Mouse (Mus musculus) liver, adult 2 months (tissue): Measurements from ENCODE around the gene Ankrd34a. TPM values are rescaled to one million over a fixed set of nuclear protein-coding genes. Genes with fewer than 3 reads are reported as not detected.

Source experiments
- DNase-seq: peaks from one replicate; pipeline ENCODE4 v3.0.0-alpha.2; 2011; ENCODE audit warnings: low read depth, low spot score; ENCODE audit errors: extremely low read depth
- H3K27ac ChIP-seq: fragments of 200-500 bp; replicated peaks from 2 replicates; pipeline ENCODE4 v1.5.1; 2012; ENCODE audit warnings: low read depth, mild to moderate bottlenecking, control low read depth, inconsistent platforms, low read length; ENCODE audit not compliant: insufficient read depth
- H3K27me3 ChIP-seq: fragments of 200-500 bp; 2 replicates; pipeline ENCODE4 v1.6.1; 2012; ENCODE audit warnings: mild to moderate bottlenecking, moderate library complexity, low read length, inconsistent platforms; ENCODE audit not compliant: control insufficient read depth, insufficient read depth
- H3K36me3 ChIP-seq: fragments of 200-500 bp; 2 replicates; pipeline ENCODE4 v1.6.1; 2012; ENCODE audit warnings: low read length, inconsistent platforms; ENCODE audit not compliant: control insufficient read depth, insufficient read depth
- H3K4me1 ChIP-seq: fragments of 200-500 bp; 2 replicates; pipeline ENCODE4 v1.6.1; 2011; ENCODE audit warnings: low read length; ENCODE audit not compliant: control insufficient read depth, insufficient read depth
- H3K4me3 ChIP-seq: fragments of 200-500 bp; 2 replicates; pipeline ENCODE4 v1.5.1; 2011; ENCODE audit warnings: low read depth, mild to moderate bottlenecking, control low read depth, low read length, moderate library complexity; ENCODE audit not compliant: insufficient read depth
- H3K79me2 ChIP-seq: fragments of 200-500 bp; 2 replicates; pipeline ENCODE4 v1.6.1; 2012; ENCODE audit warnings: inconsistent platforms, mild to moderate bottlenecking, low read length, moderate library complexity; ENCODE audit not compliant: control insufficient read depth, insufficient read depth
- H3K9ac ChIP-seq: fragments of 200-500 bp; 2 replicates; pipeline ENCODE4 v1.6.1; 2012; ENCODE audit warnings: low read depth, mild to moderate bottlenecking, control low read depth, inconsistent platforms, low read length
- CTCF ChIP-seq: fragments of 200-500 bp; IDR thresholded peaks from 2 replicates; pipeline ENCODE4 v1.5.1; 2011; ENCODE audit warnings: low read depth, low read length, control low read depth
- POLR2A ChIP-seq: fragments of 200-500 bp; IDR thresholded peaks from 2 replicates; pipeline ENCODE4 v1.6.1; 2011; ENCODE audit warnings: low read length, control low read depth; ENCODE audit not compliant: insufficient read depth; ENCODE audit errors: extremely low read depth
- WGBS: fragments of 180-500 bp; shearing (Covaris S2); methylation state at CpG from one replicate; pipeline ENCODE4 v1.1.7; 2018; 5-methylcytosine and 5-hydroxymethylcytosine counted together
- polyA plus RNA-seq: library from polyadenylated mRNA; depleted of rRNA; stranded (reverse); fragments of >200 nt; gene quantifications from 2 replicates; pipeline ENCODE4 v1.2.3, GENCODE M21; 2012
- total RNA-seq: library from RNA; depleted of rRNA; stranded (reverse); fragments of >200 nt; gene quantifications from 2 replicates; pipeline ENCODE4 v1.2.3, GENCODE M21; 2014

The Ankrd34a gene
- total and polyA plus RNA-seq, 2 experiments: 0.07 TPM; not detected in 1

DNA sequence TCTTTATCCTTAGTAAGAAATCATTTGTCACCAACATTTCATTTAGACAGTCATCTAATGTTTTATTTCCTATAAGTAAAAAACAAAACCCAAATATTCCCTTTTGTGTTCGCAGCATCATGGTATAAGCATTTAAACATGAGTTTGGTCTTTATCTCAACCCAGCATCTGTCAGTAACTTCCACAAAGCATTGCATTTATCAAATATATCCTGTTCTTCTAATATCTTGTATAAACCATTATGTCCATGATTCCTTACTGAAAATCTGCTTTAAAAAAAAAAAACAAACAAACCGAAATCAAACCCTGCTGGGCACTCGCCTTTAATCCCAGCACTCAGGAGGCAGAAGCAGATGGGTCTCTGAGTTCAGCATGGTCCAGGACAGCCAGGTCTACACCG, 10.2 kb downstream of the Ankrd34a start:
- Histone ChIP-seq H3K79me2 (no peaks in the 10 kb centered on the region), H3K4me1 (no peaks in the 10 kb centered on the region), H3K4me3 (no peak overlapping the region), H3K9ac (no peak overlapping the region), H3K27me3 (no peaks in the 10 kb centered on the region), H3K27ac (no peak overlapping the region), H3K36me3 (no peaks in the 10 kb centered on the region)
- TF ChIP-seq POLR2A: no peak
- no peak for TF ChIP-seq CTCF
- no peak for DNase-seq
- WGBS: 93% methylated on average over 4 of the region's 4 CpGs

DNA sequence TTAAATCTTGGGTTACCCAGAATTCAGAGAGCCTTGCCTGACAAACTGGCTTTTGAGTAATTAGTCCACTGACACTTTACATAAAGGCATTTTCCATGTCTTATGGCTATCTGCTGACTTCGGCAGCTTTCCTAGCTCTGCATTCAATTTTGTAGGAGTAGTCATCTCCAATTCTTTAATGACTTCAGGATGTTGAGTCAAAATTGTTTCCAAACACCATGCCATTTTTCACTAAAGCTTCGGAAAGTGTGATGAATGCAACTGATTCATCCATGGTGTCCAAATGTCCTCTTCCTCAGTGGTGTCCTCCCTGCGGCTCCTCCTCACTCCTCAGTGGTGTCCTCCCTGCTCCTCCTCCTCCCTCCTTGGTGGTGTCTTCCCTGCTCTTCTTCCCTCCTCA, 21.5 kb downstream of the Ankrd34a start:
- no peak overlapping the region for H3K27ac ChIP-seq
- no peaks in the 10 kb centered on the region for H3K79me2 ChIP-seq
- H3K27me3 ChIP-seq: no peaks in the 10 kb centered on the region
- no peak overlapping the region for H3K9ac ChIP-seq
- H3K36me3 ChIP-seq: peaks cover 8% of the 10 kb centered on the region; the same call in 1 of the 2 replicates
- 93% methylated on average over 3 of the region's 3 CpGs for WGBS
- DNase-seq: no peak
- no peak for TF ChIP-seq POLR2A
- no peak for TF ChIP-seq CTCF
- no peak overlapping the region for H3K4me3 ChIP-seq
- no peaks in the 10 kb centered on the region for H3K4me1 ChIP-seq

DNA sequence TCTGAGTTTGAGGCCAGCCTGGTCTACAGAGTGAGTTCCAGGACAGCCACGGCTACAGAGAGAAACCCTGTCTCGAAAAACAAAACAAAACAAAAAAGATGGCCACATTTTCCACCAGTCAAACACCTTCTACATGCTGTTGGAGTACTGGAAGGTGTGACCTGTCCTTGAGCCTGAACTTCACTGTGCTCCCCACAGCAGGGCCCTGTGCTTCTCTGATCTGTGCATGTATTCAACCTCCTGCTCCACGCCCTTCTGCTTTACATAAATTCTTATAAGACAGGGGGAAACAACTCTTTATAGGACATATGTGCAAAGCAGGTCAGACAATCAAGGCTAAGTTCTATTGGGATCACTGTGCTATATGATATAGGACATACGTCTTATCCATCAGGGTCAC, 26.8 kb downstream of the Ankrd34a start:
- Histone ChIP-seq H3K4me3 (no peak overlapping the region), H3K9ac (no peak overlapping the region), H3K27me3 (no peaks in the 10 kb centered on the region), H3K36me3 (peaks cover 14% of the 10 kb centered on the region; the same call in 1 of the 2 replicates), H3K27ac (no peak overlapping the region), H3K4me1 (no peaks in the 10 kb centered on the region), H3K79me2 (no peaks in the 10 kb centered on the region)
- TF ChIP-seq POLR2A (no peak), CTCF (no peak)
- WGBS: 95% methylated on average over 4 of the region's 4 CpGs
- DNase-seq: no peak

DNA sequence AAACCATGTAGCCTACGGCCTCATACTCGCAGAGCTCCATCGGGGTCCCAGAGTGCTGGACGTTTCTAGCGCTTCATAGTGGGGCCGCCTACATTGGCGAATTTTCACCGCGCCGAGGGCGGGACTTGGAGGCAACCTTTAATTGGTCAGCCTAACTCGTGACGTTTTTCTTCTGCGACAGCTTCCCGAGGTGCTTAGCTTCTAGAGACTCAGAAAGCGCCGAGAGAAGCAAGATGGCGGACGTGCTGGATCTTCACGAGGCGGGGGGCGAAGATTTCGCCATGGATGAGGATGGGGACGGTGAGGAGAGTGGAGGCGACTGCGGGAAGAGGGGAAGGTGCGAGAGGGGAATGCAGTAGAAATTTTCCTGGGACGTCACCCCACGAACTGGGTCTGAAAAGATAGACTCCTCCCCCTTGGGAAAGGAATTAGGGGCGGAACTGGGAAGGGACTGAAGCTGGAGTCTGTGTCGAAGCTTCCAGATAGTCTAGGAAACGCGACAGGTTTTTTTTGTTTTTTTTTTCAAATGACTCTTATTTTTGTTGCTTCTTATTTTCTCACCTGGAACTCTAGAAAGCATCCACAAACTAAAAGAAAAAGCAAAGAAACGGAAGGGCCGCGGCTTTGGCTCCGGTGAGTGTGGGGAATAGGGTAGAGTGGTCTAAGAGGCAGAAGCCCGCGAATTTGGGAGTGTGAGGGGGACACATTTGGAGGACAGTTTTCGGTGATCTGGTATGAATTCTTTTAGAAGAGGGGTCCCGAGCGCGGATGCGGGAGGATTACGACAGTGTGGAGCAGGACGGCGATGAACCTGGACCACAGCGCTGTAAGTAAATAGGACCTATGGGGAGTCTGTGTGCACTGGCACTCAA, 33.5 kb downstream of the Ankrd34a start, which contains the start of gene Rbm8a:
Gene Rbm8a, plus strand, starts transcription at position 205 of the 872 bp plus-strand sequence.
- H3K4me3 ChIP-seq: peak within 1 kb of the TSS; percentile 79
- TF ChIP-seq CTCF (no peak), POLR2A (peak; percentile 74; the same call in 1 of the 2 replicates)
- H3K9ac ChIP-seq: peak within 1 kb of the TSS; percentile 85
- under 1% methylated on average over 48 of the region's 48 CpGs for WGBS
- peak within 1 kb of the TSS; percentile 89 for H3K27ac ChIP-seq
- H3K27me3 ChIP-seq: no peaks in the 10 kb centered on the region
- H3K4me1 ChIP-seq: peaks cover 3% of the 10 kb centered on the region
- DNase-seq: peak; percentile 95
- H3K36me3 ChIP-seq: peaks cover 14% of the 10 kb centered on the region; the same call in 1 of the 2 replicates
- no peaks in the 10 kb centered on the region; the same call in 1 of the 2 replicates for H3K79me2 ChIP-seq

DNA sequence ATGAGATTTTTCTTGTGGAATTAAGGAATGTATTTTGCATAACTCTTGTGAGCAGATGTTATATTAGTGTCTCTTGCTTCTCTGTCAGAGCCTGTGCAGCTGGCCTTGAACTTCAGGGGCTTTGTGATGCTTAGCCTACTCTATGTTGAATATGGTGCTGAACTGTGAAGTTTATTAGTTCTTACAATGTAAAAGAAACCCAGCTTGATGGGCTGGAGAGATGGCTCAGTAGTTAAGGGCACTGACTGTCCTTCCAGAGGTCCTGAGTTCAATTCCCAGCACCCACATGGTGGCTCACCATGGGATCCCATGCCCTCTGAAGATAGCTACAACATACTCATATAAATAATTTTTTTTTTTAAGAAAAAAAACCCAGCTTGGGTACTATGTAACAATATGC, 35.6 kb downstream of the Ankrd34a start:
- peaks cover 12% of the 10 kb centered on the region for H3K4me1 ChIP-seq
- TF ChIP-seq CTCF: no peak
- no peak for TF ChIP-seq POLR2A
- H3K27ac ChIP-seq: no peak overlapping the region
- peaks cover 14% of the 10 kb centered on the region; the same call in 1 of the 2 replicates for H3K36me3 ChIP-seq
- no peak overlapping the region for H3K9ac ChIP-seq
- H3K79me2 ChIP-seq: peaks cover 4% of the 10 kb centered on the region; the same call in 1 of the 2 replicates
- DNase-seq: no peak
- no peak overlapping the region for H3K4me3 ChIP-seq
- H3K27me3 ChIP-seq: no peaks in the 10 kb centered on the region

DNA sequence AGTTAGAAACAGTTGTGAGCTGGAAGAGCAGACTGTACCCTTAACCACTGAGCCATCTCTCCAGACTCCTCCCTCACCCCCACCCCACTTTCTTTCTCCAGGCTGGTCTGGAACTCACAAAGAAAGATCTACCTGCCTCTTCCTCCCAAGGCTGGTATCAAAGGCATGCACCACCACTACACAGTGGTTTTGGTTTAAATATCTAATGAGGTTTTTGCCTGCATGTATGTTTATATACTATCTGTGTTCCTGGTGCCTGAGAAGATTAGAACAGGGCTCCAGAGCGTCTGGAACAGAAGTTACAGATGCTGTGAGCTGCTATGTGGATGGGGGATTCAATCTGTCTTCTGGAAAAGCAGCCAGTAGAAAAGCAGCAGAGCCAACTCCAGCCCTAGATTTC, 37.6 kb downstream of the Ankrd34a start:
- no peak overlapping the region for H3K4me3 ChIP-seq
- H3K36me3 ChIP-seq: peaks cover 20% of the 10 kb centered on the region; the same call in 1 of the 2 replicates
- no peak overlapping the region for H3K9ac ChIP-seq
- H3K27me3 ChIP-seq: no peaks in the 10 kb centered on the region
- H3K79me2 ChIP-seq: peaks cover 4% of the 10 kb centered on the region; the same call in 1 of the 2 replicates
- peaks cover 14% of the 10 kb centered on the region for H3K4me1 ChIP-seq
- TF ChIP-seq POLR2A: no peak
- TF ChIP-seq CTCF: no peak
- 91% methylated on average over 1 of the region's 1 CpGs for WGBS
- no peak for DNase-seq
- H3K27ac ChIP-seq: no peak overlapping the region
